Mouse (Mus musculus) heart, adult 2 months (tissue): Measurements from ENCODE around the gene AC161166.1. TPM values are rescaled to one million over a fixed set of nuclear protein-coding genes. Genes with fewer than 3 reads are reported as not detected.
"Not testable (repeated sequence)": the region's sequence is repeated elsewhere in the genome, so short reads cannot be mapped to it uniquely, and the experiment has no call there.

ENCODE experiments used
- DNase-seq, 2 experiments: peaks; one replicate each; pipeline ENCODE4 v3.0.0; 2021
- H3K27ac ChIP-seq: fragments of 200-600 bp; 2 replicates; pipeline ENCODE4 v1.8.1; 2022
- H3K27me3 ChIP-seq: fragments of 200-500 bp; 2 replicates; pipeline ENCODE4 v1.6.1; 2012; ENCODE audit warnings: mild to moderate bottlenecking, low read length, inconsistent platforms, mixed read lengths; ENCODE audit not compliant: control insufficient read depth, insufficient read depth
- H3K36me3 ChIP-seq: fragments of 200-500 bp; 2 replicates; pipeline ENCODE4 v1.6.1; 2012; ENCODE audit warnings: low read length, inconsistent platforms; ENCODE audit not compliant: control insufficient read depth, insufficient read depth
- H3K4me1 ChIP-seq: fragments of 200-500 bp; 2 replicates; pipeline ENCODE4 v1.6.1; 2011; ENCODE audit warnings: low read length; ENCODE audit not compliant: control insufficient read depth, insufficient read depth
- H3K4me3 ChIP-seq: fragments of 200-600 bp; 2 replicates; pipeline ENCODE4 v1.8.1; 2022
- H3K79me2 ChIP-seq: fragments of 200-500 bp; replicated peaks from 2 replicates; pipeline ENCODE4 v1.6.1; 2012; ENCODE audit warnings: mild to moderate bottlenecking, inconsistent platforms, low read length, moderate library complexity, mixed read lengths; ENCODE audit not compliant: control insufficient read depth, insufficient read depth
- H3K9ac ChIP-seq: fragments of 200-500 bp; 2 replicates; pipeline ENCODE4 v1.6.1; 2012; ENCODE audit warnings: low read depth, mild to moderate bottlenecking, control low read depth, inconsistent platforms, low read length, mixed read lengths
- CTCF ChIP-seq: fragments of 200-600 bp; IDR thresholded peaks from 2 replicates; pipeline ENCODE4 v1.8.1; 2022; ENCODE audit warnings: antibody characterized with exemption, mild to moderate bottlenecking, moderate library complexity
- EP300 ChIP-seq: fragments of 200-500 bp; IDR thresholded peaks from 2 replicates; pipeline ENCODE4 v1.6.1; 2011; ENCODE audit warnings: low read depth, low read length, control low read depth; ENCODE audit not compliant: insufficient read depth
- POLR2A ChIP-seq: fragments of 200-500 bp; IDR thresholded peaks from 2 replicates; pipeline ENCODE4 v1.6.1; 2011; ENCODE audit warnings: mild to moderate bottlenecking, low read depth, low read length, control low read depth; ENCODE audit not compliant: insufficient read depth
- WGBS: fragments of 180-500 bp; shearing (Covaris S2); methylation state at CpG from one replicate; pipeline ENCODE4 v1.1.7; 2018; 5-methylcytosine and 5-hydroxymethylcytosine counted together
- intact Hi-C: fragments of 180-260 bp; cut with DNase I; formaldehyde crosslinking; loops from one replicate; pipeline ENCODE4 v1.15.1; 2025
- polyA plus RNA-seq: library from polyadenylated mRNA; depleted of rRNA; stranded (reverse); fragments of >200 nt; gene quantifications from 2 replicates; pipeline ENCODE4 v1.2.3, GENCODE M21; 2012
- total RNA-seq, 2 experiments: library from RNA; stranded (reverse); gene quantifications; 2 replicates each; pipeline ENCODE4 v1.2.3; 2021

Gene AC161166.1
- total and polyA plus RNA-seq, 3 experiments = 0.04 TPM; not detected in 2

DNA sequence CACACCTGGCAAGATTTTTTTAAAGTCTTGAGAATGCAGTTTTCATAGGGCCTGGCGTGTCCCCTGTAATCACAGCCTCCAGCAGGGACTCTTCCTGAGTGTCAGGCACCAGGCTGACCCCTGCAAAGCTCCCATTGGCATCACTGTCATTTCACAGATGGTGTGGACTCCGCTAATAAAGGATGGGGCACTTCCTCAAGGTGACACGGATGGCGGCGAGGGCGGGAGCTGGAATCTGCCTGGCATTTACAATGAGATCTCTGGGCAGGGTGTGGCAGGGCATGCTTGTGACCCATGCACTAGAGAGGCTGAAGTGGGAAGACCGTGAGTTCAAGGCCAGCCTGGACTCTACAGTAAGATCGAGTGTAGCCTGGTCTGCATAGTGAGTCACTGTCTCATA is 24.0 kb downstream of the AC161166.1 start:
- WGBS = 81% methylated on average over 8 of the region's 8 CpGs
- H3K4me1 ChIP-seq = no peaks in the 10 kb centered on the region
- H3K4me3 ChIP-seq = no peak overlapping the region
- H3K79me2 ChIP-seq = peaks cover 2% of the 10 kb centered on the region; the same call in 1 of the 2 replicates
- no peak overlapping the region for H3K27ac ChIP-seq
- no peak for DNase-seq
- H3K27me3 ChIP-seq = no peaks in the 10 kb centered on the region
- no peak overlapping the region for H3K9ac ChIP-seq
- TF ChIP-seq EP300 (no peak), POLR2A (no peak), CTCF (no peak)
- intact Hi-C loops = no loop called here
- H3K36me3 ChIP-seq = no peaks in the 10 kb centered on the region

DNA sequence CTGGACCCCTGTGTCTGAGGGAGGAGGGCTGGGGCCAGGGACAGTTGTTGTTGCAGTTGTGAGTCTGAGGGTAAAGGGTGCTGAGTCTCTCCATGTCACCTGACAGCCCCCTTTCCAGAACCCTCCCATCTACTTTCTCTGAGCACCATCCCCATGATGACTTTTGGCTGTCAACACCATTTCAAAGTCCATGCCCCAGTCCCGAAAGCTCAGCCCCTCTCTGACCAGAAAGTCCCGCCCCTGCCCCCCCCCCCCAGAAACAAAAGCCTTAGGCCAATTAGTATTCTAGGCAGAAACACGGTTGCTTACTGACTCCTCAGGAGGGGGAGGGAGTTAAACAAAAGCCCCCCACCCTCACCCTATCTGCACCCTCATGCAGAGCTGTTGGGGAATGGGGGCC is 24.9 kb downstream of the AC161166.1 start:
- 43% methylated on average over 3 of the region's 3 CpGs for WGBS
- no peak overlapping the region for H3K4me3 ChIP-seq
- H3K79me2 ChIP-seq = peaks cover 2% of the 10 kb centered on the region; the same call in 1 of the 2 replicates
- no peak for DNase-seq
- no peaks in the 10 kb centered on the region for H3K4me1 ChIP-seq
- TF ChIP-seq POLR2A (no peak), EP300 (no peak), CTCF (no peak)
- no peaks in the 10 kb centered on the region for H3K27me3 ChIP-seq
- no peaks in the 10 kb centered on the region for H3K36me3 ChIP-seq
- no peak overlapping the region for H3K9ac ChIP-seq
- intact Hi-C loops = no loop called here
- no peak overlapping the region for H3K27ac ChIP-seq

DNA sequence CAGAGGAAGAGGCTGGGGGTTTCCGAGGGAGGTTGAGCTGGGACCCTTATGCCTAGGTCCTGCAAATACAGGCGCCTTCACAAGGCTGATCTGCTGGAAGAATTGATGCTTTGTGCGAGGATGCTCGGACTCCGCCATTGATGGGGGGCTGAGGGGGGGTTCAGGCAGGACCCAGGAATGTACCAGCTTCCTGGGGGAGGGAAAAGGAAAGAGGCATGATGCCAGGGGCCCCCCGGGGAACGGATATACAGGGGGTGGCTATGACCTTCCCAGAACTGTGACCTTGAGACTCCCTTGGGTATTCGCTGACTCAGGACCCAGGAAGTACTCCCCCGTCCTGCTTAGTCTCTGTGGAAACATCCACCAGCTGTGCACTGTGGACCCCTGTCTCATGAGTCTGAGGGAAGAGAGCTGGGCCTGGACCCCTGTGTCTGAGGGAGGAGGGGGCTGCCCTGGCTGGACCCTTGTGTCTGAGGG is 25.6 kb downstream of the AC161166.1 start:
- Histone ChIP-seq H3K27ac (no peak overlapping the region), H3K4me3 (no peak overlapping the region), H3K27me3 (no peaks in the 10 kb centered on the region), H3K36me3 (no peaks in the 10 kb centered on the region), H3K9ac (no peak overlapping the region), H3K4me1 (no peaks in the 10 kb centered on the region), H3K79me2 (peaks cover 2% of the 10 kb centered on the region; the same call in 1 of the 2 replicates)
- no peak for DNase-seq
- 57% methylated on average over 9 of the region's 9 CpGs for WGBS
- intact Hi-C loops = no loop called here
- TF ChIP-seq EP300 (no peak), CTCF (no peak), POLR2A (no peak)

DNA sequence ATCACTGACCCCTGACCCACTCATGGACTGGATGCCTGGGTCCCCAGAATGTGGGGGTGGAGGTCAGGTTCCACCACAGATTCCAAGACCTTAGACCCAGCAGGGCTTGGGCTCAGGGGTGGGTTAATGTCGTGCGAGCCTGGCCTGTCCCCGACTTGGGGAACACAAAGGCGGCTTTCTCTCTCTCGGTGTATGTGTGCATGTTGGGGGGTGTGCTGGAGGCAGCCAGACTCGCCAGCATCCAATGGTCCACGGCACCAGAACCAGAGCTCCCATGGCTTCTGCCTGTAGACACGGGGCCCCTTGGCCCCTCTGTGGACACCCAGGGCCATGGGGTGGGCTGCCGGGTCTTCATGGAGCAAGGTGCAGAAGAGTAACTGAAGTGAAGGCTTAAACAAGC is 26.8 kb downstream of the AC161166.1 start:
- TF ChIP-seq POLR2A = no peak
- TF ChIP-seq EP300 = no peak
- no peak for TF ChIP-seq CTCF
- intact Hi-C loops = no loop called here
- no peak overlapping the region for H3K9ac ChIP-seq
- no peak overlapping the region for H3K4me3 ChIP-seq
- no peak overlapping the region for H3K27ac ChIP-seq
- H3K27me3 ChIP-seq = no peaks in the 10 kb centered on the region
- H3K36me3 ChIP-seq = no peaks in the 10 kb centered on the region
- no peaks in the 10 kb centered on the region for H3K4me1 ChIP-seq
- 79% methylated on average over 9 of the region's 9 CpGs for WGBS
- DNase-seq = no peak
- H3K79me2 ChIP-seq = peaks cover 2% of the 10 kb centered on the region; the same call in 1 of the 2 replicates

DNA sequence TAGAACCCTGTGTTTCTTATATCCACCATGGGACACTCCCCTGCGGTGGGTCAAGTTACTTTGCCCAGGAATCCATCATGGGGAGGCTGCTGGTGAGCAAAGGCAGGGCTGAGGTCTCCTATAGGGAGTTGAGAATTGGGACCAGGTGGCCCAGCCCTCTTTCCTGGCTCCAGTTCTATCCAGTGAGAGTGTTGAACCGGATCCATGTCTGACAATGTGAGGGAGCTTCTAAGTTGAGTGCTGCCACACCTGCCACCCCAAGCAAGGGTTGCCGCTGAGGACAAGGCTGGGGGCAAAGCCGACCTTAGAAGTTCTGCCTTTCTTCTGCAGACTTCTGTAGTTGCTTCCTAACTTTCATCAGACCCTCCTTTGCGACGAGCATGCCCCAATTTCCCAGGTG is 29.0 kb downstream of the AC161166.1 start:
- not testable (repeated sequence) for H3K79me2 ChIP-seq, H3K36me3 ChIP-seq, H3K27me3 ChIP-seq, DNase-seq, H3K27ac ChIP-seq, H3K4me3 ChIP-seq, H3K4me1 ChIP-seq, H3K9ac ChIP-seq
- intact Hi-C loops = loop anchor here (2.0 kb wide), 1 partner anchor 24 kb away; the partner anchor contains the start of gene Zfp428
- 49% methylated on average over 6 of the region's 6 CpGs for WGBS

DNA sequence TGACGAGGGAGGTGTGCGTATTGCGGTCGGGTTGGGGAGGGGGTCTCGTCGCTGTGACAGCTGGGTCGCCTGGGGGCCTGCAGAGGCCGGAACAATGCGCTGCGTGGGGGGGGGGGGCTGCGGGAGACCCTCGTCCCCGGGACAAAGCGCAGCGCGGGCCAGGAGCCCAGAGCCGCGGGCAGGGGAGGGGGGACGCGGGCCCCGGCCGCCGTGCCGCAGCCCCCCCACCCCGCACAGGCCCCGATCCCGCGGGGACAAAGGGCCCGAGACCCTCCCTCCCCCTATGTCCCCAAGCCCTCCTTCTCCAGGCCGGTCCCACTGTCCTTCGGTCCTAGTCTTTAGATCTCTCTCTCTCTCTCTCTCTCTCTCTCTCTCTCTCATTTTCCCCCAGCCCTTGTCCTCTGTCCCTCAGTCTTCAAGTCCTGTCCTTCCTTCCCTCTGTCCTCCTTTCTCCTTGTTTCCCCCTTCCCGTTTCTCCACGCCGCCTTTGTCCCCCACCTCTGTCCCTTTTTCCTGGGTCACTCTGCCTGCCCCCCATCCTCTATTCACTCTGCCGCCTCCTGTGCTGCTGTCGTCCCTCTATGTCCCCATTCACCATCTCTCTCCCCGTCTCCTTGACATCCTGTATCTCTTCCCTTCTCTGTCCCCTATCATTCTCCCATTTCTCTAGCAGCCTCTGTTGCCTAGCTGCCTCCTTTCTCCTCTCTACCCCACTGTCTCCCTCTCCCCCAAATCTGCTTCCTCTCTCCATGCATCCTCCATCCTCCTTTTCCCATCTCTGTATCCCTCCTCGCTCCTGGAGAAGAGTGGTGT is 29.8 kb downstream of the AC161166.1 start:
- no peaks in the 10 kb centered on the region for H3K27me3 ChIP-seq
- intact Hi-C loops = loop anchor here (2.0 kb wide), 1 partner anchor 24 kb away; the partner anchor contains the start of gene Zfp428

More for the DNA sequence above, 29.8 kb downstream of the AC161166.1 start:
- H3K4me1 ChIP-seq = no peaks in the 10 kb centered on the region
- 5% methylated on average over 21 of the region's 38 CpGs for WGBS
- H3K4me3 ChIP-seq = peak overlapping the region; percentile 59; the same call in 1 of the 2 replicates
- no peak for TF ChIP-seq POLR2A
- no peak overlapping the region for H3K27ac ChIP-seq
- peaks cover 2% of the 10 kb centered on the region; the same call in 1 of the 2 replicates for H3K79me2 ChIP-seq
- no peaks in the 10 kb centered on the region for H3K36me3 ChIP-seq
- no peak for DNase-seq
- H3K9ac ChIP-seq = peak overlapping the region; percentile 71
